Comparison of ENCODE assay signal across 19 mouse cellular contexts in genomic region chr12:71053031-71053430, GRCm38 (mm10). TPM values are rescaled to one million over a fixed set of nuclear protein-coding genes. Genes with fewer than 3 reads are reported as not detected.
DNase-seq lines count a peak whose midpoint lies in the region; ATAC-seq lines count a peak whose summit lies in the region.
"Had no signal": no experiment of that assay in that cellular context is flagged by ENCODE, and none has a peak within 500 bp of the region (broad histone marks: within the 10 kb centered on the region; RNA-seq: fewer than 3 reads in every experiment).

No protein-coding gene starts in this region.

- H3K4me3 ChIP-seq in kidney, embryonic 16.5 days (ENCODE audit: low read length): no peak overlapping the region
- H3K4me3 ChIP-seq: forebrain, embryonic 10.5 days; midbrain, embryonic 15.5 days had no signal

- ATAC-seq in kidney, embryonic 16.5 days (ENCODE audit: low FRiP score, low TSS enrichment): no peak
- ATAC-seq: hindbrain, postnatal 0 days; midbrain, embryonic 15.5 days; Patski had no signal

- H3K9me3 ChIP-seq in kidney, embryonic 16.5 days (ENCODE audit: low read length): no peaks in the 10 kb centered on the region
- H3K9me3 ChIP-seq: forebrain, embryonic 10.5 days; midbrain, embryonic 15.5 days had no signal

- WGBS in kidney, embryonic 16.5 days: 81% methylated on average over 1 of the region's 1 CpGs

- DNase-seq in cerebellum, postnatal 36 days: peak; percentile 30 to 32
- no peak for DNase-seq in cerebellum, adult 11 months
- DNase-seq in kidney, postnatal 36 days: peak; percentile 31 to 70
- peak; percentile 23 to 37 for DNase-seq in right cerebral cortex, adult 2 months (ENCODE audit: low spot score in 2 of 2)
- DNase-seq in right cerebral cortex, postnatal 36 days (ENCODE audit: low spot score in 2 of 2): no peak
- peak; percentile 30 for DNase-seq in right cerebral cortex, postnatal 14 days
- DNase-seq in embryo, embryonic 9.5 days (ENCODE audit: extremely low spot score): no peak
- DNase-seq: gastrocnemius, postnatal 10 days; layer of hippocampus, adult 9-11 months had no signal

- H3K27me3 ChIP-seq in kidney, embryonic 16.5 days (ENCODE audit: insufficient read depth, low read length): no peaks in the 10 kb centered on the region
- H3K27me3 ChIP-seq: midbrain, embryonic 15.5 days; Patski had no signal

- no peak overlapping the region for H3K4me2 ChIP-seq in kidney, embryonic 16.5 days (replicated peaks; ENCODE audit: low read depth, low read length)
- H3K4me2 ChIP-seq: midbrain, embryonic 15.5 days had no signal

- H3K9ac ChIP-seq in kidney, embryonic 16.5 days (replicated peaks; ENCODE audit: low read length): no peak overlapping the region
- H3K9ac ChIP-seq: midbrain, embryonic 15.5 days had no signal

- H3K4me1 ChIP-seq in kidney, embryonic 16.5 days (ENCODE audit: insufficient read depth, low read length): peaks cover 8% of the 10 kb centered on the region

- peaks cover 8% of the 10 kb centered on the region; the same call in 1 of the 2 replicates for H3K36me3 ChIP-seq in kidney, embryonic 16.5 days (ENCODE audit: insufficient read depth, low read length)

- H3K27ac ChIP-seq in kidney, embryonic 16.5 days (ENCODE audit: low read length): no peak overlapping the region
- H3K27ac ChIP-seq: forebrain, embryonic 10.5 days; hindbrain, postnatal 0 days; midbrain, embryonic 15.5 days had no signal

RNA-seq across cellular contexts. Expression of gene Arid4a, which starts 37.2 kb away (rescaled TPM):
- polyA plus RNA-seq in kidney, embryonic 16.5 days (2015; fragmentation: Nextera tagmentation; extraction: Ambion mirVana): 34.6 and 38.6 TPM in 2 replicates

RNA-seq across cellular contexts. Expression of gene Tomm20l, which starts 58.2 kb away (rescaled TPM):
- 0.33 TPM in 1 of 2 replicates, not detected in the other for polyA plus RNA-seq in kidney, embryonic 16.5 days (2015; fragmentation: Nextera tagmentation; extraction: Ambion mirVana)
- polyA plus RNA-seq: embryonic facial prominence, embryonic 11.5 days; forebrain, embryonic 10.5 days; heart, embryonic 16.5 days; midbrain, embryonic 15.5 days; Patski; small intestine, adult 2 months; stomach, embryonic 16.5 days; urinary bladder, adult 2 months had no signal

Comparison
In these comparisons a context has a peak if more than half of its experiments do, and no peak if none do; other contexts are left out.
1. DNase-seq: peak in cerebellum, postnatal 36 days (2 of 2), kidney, postnatal 36 days (2 of 2), right cerebral cortex, adult 2 months (2 of 2) and right cerebral cortex, postnatal 14 days (single experiment); none in cerebellum, adult 11 months (single experiment), right cerebral cortex, postnatal 36 days (0 of 2) and embryo, embryonic 9.5 days (single experiment).